Mouse (Mus musculus): ENCODE measurements around the gene Fzd10.

The Fzd10 gene

GRCm38 (mm10) chr5:128600072-128601021 lies at the start of gene Fzd10:
TSS of gene Fzd10 (plus strand) at chr5:128600844.
- DNase-seq (ENCODE audit: inconsistent ontology term) = peak; percentile 86

GRCm38 (mm10) chr5:128551448-128551847 lies 49.2 kb upstream of the Fzd10 start:
- DNase-seq (ENCODE audit: inconsistent ontology term) = no peak

GRCm38 (mm10) chr5:128552136-128552890 lies 48.3 kb upstream of the Fzd10 start:
- peak; percentile 54 for DNase-seq (ENCODE audit: inconsistent ontology term)

- DNase-seq (ENCODE audit: inconsistent ontology term) = peak; percentile 83
These were observed 42.5 kb upstream of the Fzd10 start for GRCm38 (mm10) chr5:128558126-128558525.

- no peak for DNase-seq (ENCODE audit: inconsistent ontology term)
These were observed 33.3 kb upstream of the Fzd10 start for GRCm38 (mm10) chr5:128567313-128567712.

GRCm38 (mm10) chr5:128568970-128569369 lies 31.7 kb upstream of the Fzd10 start:
- no peak for DNase-seq (ENCODE audit: inconsistent ontology term)

GRCm38 (mm10) chr5:128570091-128570490 lies 30.6 kb upstream of the Fzd10 start:
- no peak for DNase-seq (ENCODE audit: inconsistent ontology term)

- no peak for DNase-seq (ENCODE audit: inconsistent ontology term)
These were observed 29.8 kb upstream of the Fzd10 start for GRCm38 (mm10) chr5:128570848-128571247.

GRCm38 (mm10) chr5:128571706-128572105 lies 28.9 kb upstream of the Fzd10 start:
- DNase-seq (ENCODE audit: inconsistent ontology term) = peak; percentile 65

GRCm38 (mm10) chr5:128575997-128576579 lies 24.6 kb upstream of the Fzd10 start:
- peak; percentile 55 for DNase-seq (ENCODE audit: inconsistent ontology term)

GRCm38 (mm10) chr5:128579047-128579650 lies 21.5 kb upstream of the Fzd10 start:
- DNase-seq (ENCODE audit: inconsistent ontology term) = peak; percentile 22

- no peak for DNase-seq (ENCODE audit: inconsistent ontology term)
These were observed 19.7 kb upstream of the Fzd10 start for GRCm38 (mm10) chr5:128580931-128581330.

GRCm38 (mm10) chr5:128581516-128581921 lies 19.1 kb upstream of the Fzd10 start:
- DNase-seq (ENCODE audit: inconsistent ontology term) = no peak

- DNase-seq (ENCODE audit: inconsistent ontology term) = no peak
These were observed 11.4 kb upstream of the Fzd10 start for GRCm38 (mm10) chr5:128589231-128589630.

GRCm38 (mm10) chr5:128593446-128593845 lies 7.2 kb upstream of the Fzd10 start:
- DNase-seq (ENCODE audit: inconsistent ontology term) = no peak

- no peak for DNase-seq (ENCODE audit: inconsistent ontology term)
These were observed 3.8 kb upstream of the Fzd10 start for GRCm38 (mm10) chr5:128596813-128597212.

GRCm38 (mm10) chr5:128597381-128597780 lies 3.3 kb upstream of the Fzd10 start:
- no peak for DNase-seq (ENCODE audit: inconsistent ontology term)

GRCm38 (mm10) chr5:128598191-128598720 lies 2.4 kb upstream of the Fzd10 start:
- no peak for DNase-seq (ENCODE audit: inconsistent ontology term)

GRCm38 (mm10) chr5:128598760-128599364 lies 1.8 kb upstream of the Fzd10 start:
- peak; percentile 41 for DNase-seq (ENCODE audit: inconsistent ontology term)

GRCm38 (mm10) chr5:128599365-128600071 lies 1.1 kb upstream of the Fzd10 start:
- no peak for DNase-seq (ENCODE audit: inconsistent ontology term)
